Mouse (Mus musculus) embryonic fibroblast, embryonic 13.5 days (primary cell): ENCODE measurements around the gene Ntm.

Experiments
- CTCF ChIP-seq: IDR thresholded peaks from 2 replicates; pipeline ENCODE4 v1.5.1; 2011; ENCODE audit warnings: mild to moderate bottlenecking, control low read depth, low read length, moderate library complexity, borderline replicate concordance; ENCODE audit not compliant: insufficient read depth
- POLR2A ChIP-seq: IDR thresholded peaks from 2 replicates; pipeline ENCODE4 v1.6.1; 2011; ENCODE audit warnings: low read depth, mild to moderate bottlenecking, control low read depth, low read length, moderate library complexity

GRCm38 (mm10) chr9:29217951-29218350 is 745.0 kb downstream of the Ntm start:
- TF ChIP-seq CTCF (no peak), POLR2A (no peak)
